Mouse (Mus musculus): ENCODE data around the gene Malrd1.
"Not testable (repeated sequence)": the region's sequence is repeated elsewhere in the genome, so short reads cannot be mapped to it uniquely, and the experiment has no call there.

Malrd1 gene

DNA sequence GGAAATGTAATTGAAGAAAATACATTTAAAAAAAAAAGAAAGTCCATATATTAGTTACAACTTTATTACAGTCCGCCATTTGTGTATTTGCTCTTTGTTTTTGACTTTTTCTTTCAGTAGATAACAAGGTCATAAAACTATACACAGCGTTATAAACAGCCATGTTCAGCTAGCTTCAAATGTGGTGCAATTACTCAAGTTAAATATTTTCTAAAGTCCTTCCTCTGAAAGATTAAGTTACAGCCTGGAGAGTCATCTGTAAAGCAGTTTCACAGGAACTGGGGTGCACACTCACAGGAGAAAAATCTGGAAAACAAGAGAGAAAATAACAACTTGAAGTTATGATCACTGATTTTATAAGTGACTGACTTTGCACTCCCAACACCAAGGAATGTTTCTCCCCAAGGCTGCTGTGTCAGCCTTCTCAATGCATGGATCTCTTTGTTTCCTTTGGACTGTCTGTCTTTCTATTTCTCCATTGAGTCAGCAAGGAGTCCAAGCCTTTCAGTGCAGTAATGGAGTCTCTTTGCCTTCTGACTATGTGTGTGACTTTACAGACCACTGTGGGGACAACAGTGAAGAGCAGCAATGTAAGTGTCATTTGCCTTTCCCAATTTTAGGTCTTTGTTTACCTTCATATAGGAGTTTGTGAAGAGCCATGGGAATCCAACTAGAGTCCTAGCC lies at the start of gene Malrd1:
Malrd1 (plus strand) TSS at position 239 of the 684 bp plus-strand sequence.
- no peak for DNase-seq (ENCODE audit: low spot score)

DNA sequence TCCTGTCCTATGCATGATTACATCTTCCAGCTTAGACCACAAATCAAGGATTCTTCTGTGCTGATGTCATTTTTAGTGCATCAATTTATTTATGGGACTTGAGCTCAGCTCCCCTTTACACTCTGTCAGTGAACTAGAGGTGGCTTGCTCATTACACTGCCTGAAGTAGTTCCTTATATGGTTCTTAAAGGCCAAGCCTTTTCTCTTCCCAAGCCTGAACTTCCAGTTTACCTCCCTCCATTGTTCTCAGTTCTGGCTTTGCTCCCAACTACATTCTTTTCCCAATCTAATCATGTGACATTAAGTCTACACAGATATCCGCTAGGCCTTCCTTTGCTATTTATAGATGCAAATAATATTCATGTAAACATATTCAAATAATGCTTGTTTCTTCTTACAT lies 12.4 kb downstream of the Malrd1 start:
- peak; percentile 47 for DNase-seq (ENCODE audit: low spot score)

- DNase-seq (ENCODE audit: low spot score): no peak
These were observed 87.2 kb downstream of the Malrd1 start for GRCm38 (mm10) chr2:15613327-15613948.

GRCm38 (mm10) chr2:15614026-15614425 lies 87.7 kb downstream of the Malrd1 start:
- no peak for DNase-seq (ENCODE audit: low spot score)

- DNase-seq (ENCODE audit: low spot score): no peak
These were observed 109.5 kb downstream of the Malrd1 start for GRCm38 (mm10) chr2:15635761-15636160.

GRCm38 (mm10) chr2:15643864-15644263 lies 117.6 kb downstream of the Malrd1 start:
- no peak for DNase-seq (ENCODE audit: low spot score)

DNA sequence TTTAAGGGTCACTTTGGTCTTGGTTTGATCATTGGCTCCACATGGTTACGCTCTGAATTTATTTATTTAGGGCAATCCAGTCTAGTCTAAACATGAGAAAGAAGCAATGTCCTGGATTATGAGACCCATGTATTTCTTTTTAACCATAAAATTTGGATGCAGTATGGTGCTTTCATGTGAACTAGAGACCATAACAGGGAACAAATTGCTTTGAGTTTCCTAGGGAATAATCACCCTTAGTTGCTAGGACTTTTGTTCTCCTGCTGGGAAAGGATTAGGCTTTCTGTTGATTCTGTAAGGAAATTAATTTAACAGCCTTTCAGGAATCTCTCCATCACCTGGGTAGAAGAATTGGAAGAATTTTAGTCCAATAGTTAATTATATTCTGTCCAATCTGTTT lies 130.1 kb downstream of the Malrd1 start:
- no peak for DNase-seq (ENCODE audit: low spot score)

DNA sequence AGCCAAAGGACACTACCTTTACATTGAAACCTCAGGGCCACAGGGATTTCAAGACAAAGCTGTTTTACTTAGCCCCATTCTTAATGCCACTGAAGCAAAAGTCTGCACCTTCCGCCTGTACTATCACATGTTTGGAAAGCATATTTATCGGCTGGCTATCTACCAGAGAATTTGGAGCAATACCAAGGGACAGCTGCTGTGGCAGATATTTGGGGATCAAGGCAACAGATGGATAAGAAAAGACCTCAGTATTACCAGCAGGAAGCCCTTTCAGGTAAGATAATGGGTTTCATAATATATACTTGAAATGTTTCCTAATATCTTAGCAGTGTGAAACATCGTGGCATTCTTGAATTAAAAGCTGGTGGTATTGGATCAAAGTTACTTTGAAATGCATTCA lies 176.7 kb downstream of the Malrd1 start:
- no peak for DNase-seq (ENCODE audit: low spot score)

GRCm38 (mm10) chr2:15740945-15741344 lies 214.7 kb downstream of the Malrd1 start:
- DNase-seq (ENCODE audit: low spot score): peak; percentile 3

GRCm38 (mm10) chr2:15744979-15745688 lies 218.9 kb downstream of the Malrd1 start:
- DNase-seq (ENCODE audit: low spot score): no peak

DNA sequence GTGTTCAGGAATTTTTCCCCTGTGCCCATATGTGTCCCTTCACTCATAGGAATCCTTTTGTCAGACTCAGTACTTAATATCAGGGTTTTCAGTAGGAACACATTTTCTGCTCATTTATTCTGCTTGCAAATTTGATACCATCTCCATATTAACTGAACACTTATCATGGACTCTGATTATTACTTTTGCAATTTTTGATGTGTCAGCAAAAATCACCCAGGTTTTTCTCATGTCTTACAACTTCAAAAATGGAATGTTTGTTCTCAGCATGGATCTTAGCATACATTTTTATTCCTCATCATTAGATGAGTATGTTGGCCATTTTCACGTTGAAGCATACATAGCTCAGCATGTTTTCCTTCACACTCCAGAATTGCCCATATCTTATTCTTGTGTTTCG lies 258.5 kb downstream of the Malrd1 start:
- DNase-seq (ENCODE audit: low spot score): no peak

DNA sequence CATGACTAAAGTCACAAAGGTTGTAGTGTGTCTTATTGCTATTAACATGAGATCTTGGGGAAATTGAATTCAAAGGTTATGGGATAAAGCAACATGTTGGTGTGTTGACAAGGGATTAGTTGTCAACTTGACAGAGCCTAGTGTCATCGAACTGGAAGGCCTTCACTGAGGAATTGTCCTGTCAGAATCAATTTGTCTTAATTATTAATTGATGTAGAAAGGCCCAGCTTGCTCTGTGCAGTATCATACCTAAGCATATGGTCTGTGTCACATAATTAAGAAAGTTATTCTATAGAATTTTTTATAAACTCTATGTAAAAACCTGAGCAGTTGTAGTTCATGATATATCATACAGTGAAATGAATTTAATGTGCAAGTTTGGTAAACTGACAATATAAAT lies 289.4 kb downstream of the Malrd1 start:
- DNase-seq (ENCODE audit: low spot score): no peak

DNA sequence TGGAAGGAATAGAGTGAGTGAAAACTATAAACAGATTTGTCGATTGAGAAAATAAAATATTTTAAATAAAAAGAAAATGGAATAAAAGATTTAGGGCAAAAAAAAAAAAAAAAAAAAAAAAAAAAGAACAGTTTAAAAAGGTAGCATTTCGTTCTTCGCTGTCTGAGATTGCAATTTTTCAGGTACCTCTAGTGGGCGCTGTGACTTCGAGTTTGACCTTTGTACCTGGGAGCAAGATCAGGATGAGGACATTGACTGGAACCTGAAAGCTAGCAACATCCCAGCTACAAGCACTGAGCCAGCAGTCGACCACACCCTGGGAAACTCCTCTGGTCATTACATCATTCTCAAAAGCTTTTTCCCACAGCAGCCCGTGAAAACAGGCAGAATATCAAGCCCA lies 343.1 kb downstream of the Malrd1 start:
- no peak for DNase-seq (ENCODE audit: low spot score)

- no peak for DNase-seq (ENCODE audit: low spot score)
These were observed 367.3 kb downstream of the Malrd1 start for GRCm38 (mm10) chr2:15893418-15894120.

- DNase-seq (ENCODE audit: low spot score): no peak
These were observed 399.2 kb downstream of the Malrd1 start for GRCm38 (mm10) chr2:15925432-15925831.

DNA sequence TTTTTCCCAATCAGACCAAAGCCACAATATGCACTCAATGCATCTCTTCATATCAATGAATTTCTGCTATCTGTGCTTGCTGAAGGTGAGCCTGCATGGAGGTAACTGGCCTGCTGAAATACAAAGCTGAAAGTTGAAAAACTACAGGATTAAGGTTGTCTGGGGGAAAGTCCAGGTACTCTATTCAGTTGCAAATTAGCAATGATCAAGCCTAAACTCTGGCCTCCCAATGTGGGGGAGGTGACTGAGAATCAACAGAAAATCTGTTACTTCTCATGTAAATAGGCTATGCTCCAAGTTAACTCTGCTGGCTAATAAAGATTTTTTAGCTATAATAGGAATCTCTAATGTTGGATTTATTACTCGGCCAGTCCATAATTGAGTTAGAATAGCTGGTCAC lies 399.8 kb downstream of the Malrd1 start:
- no peak for DNase-seq (ENCODE audit: low spot score)

GRCm38 (mm10) chr2:15931479-15931878 lies 405.2 kb downstream of the Malrd1 start:
- DNase-seq (ENCODE audit: low spot score): no peak

- DNase-seq (ENCODE audit: low spot score): no peak
These were observed 405.6 kb downstream of the Malrd1 start for GRCm38 (mm10) chr2:15931924-15932323.

DNA sequence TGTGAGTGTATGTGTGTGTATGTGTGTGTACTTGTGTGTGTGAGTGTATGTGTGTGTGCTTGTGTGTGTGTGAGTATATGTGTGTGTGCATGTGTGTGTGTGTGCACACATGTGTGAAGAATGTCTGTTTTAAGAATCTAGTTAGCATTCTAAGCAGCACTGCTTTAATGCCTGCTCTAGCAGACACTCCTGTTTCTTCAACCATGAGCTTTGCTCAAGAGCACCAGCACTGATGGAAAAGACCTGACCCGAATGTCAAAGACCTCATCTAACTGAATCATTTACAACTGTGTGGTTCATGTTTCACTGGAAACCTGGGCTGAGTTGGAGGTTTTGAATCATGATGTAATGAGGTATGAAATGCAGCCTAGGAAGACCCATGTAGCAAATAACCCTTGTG lies 406.1 kb downstream of the Malrd1 start:
- DNase-seq (ENCODE audit: low spot score): no peak

- DNase-seq (ENCODE audit: low spot score): no peak
These were observed 476.6 kb downstream of the Malrd1 start for GRCm38 (mm10) chr2:16002925-16003324.

- DNase-seq (ENCODE audit: low spot score): not testable (repeated sequence)
These were observed 490.8 kb downstream of the Malrd1 start for GRCm38 (mm10) chr2:16017046-16017445.

DNA sequence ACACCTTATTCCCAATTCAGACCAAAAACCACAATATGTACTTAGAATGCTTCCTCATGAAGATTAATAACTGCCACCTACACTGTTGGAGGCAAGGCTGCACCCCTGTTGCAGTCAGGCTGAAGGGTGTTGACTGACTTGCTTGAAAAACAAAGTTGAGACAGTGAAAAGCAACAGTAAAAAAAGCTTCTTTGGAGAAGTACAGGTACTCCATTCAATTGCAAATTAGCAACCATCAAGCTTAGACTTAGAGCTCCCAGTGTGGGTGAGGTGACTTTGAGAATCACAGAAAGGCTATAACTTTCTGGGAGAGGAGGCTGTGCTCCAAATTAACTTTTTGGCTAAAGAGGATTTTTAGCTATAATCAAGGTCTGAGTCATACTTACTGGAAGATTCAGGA lies 491.4 kb downstream of the Malrd1 start:
- not testable (repeated sequence) for DNase-seq (ENCODE audit: low spot score)

GRCm38 (mm10) chr2:16029752-16030151 lies 503.5 kb downstream of the Malrd1 start:
- no peak for DNase-seq (ENCODE audit: low spot score)
